Mouse (Mus musculus) frontal cortex, adult (tissue): ENCODE results near the gene Immp2l.

Source experiments
- ATAC-seq: cut with Nextera tagmentation; 2 replicates; pipeline ENCODE4 v1.9.2; 2017; ENCODE audit warnings: mild to moderate bottlenecking, moderate library complexity, mixed read lengths; ENCODE audit not compliant: low TSS enrichment

Immp2l gene

DNA sequence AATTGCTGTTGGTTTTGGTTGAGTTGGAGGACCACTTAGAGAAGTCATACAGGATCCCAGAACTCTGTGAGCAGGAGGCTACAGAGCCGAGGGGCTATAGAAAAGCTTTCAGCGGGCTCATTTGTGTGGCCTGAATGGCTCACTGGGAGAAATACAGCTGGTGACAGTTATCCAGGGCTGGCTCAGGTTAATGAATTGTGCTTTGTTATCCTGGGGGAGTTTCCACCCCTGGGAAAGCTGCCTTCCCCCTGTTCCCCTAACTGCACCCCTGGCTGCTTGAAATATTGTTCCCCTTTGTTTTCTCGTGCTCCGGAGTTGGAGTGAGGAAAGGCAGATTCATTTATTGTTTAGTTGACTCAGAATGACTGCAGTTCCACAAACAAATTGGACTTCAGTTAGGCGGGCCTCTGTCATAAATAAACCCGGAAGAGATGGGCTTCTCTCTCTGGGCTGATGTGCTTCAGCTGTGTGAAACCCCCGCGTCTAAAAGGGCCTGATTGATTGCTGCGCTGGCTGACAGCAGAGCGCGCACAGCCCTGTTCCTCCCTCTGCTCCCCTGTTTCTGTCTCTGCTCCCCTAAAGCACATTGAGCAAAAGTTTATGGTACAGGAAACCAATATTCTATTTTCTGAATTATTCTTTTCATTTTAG is 291.0 kb downstream of the Immp2l start:
- peak; percentile 27; the same call in 1 of the 2 replicates for ATAC-seq

DNA sequence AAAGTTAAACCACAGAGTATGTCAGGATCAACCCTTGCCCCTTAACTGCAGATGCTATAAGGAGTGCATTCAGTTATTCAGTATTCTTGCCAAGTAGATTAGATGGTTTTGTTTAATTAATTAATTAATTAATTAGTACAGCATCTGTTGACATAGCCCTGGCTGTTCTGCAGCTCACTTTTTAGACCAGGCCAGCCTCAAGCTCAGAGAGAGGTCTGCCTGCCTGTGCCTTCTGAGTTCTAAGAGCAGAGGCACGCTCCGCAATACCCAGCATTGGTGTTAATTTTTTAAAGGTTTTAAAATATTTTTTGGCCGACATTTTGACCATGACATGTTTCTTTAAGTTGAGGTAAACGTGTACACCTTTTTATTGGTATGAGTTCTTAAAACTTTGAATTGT is 292.0 kb downstream of the Immp2l start:
- ATAC-seq, result no peak

DNA sequence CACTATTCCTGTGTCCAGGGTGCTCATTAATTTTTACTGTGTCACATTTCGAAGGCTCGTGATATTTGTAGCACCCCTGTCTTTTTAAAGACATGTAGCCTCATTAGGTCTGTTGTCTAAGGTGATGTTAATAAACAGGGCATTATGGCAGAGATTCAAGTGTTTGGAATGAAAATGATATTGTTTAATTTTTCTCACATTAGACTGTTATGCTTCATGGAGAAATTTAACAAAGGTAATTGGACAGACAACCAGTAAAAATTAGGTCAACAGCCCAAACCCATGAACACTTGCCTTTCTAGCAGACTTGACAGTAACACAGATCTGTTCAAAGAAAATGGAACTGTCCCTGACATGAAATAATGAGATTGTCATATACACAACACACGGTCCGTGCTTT is 292.5 kb downstream of the Immp2l start:
- no peak for ATAC-seq

DNA sequence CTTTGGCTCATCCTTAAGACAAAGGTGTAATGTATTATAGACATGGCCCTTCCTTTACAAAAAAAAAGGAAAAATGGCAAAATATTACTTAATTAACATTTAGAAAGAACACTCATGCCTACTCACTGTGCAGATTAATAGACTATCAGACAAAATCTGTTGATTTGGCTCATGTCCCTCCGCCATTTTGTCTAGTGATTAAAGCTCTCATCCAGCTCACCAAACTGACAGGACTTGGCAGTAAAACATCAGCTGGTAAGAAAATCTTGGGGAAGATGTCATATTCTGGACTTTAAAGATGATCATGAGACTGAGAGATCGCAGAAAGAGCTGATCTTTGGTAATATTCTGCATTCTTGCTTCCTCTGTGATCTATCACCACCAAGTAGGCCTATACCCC is 293.5 kb downstream of the Immp2l start:
- ATAC-seq, result no peak

DNA sequence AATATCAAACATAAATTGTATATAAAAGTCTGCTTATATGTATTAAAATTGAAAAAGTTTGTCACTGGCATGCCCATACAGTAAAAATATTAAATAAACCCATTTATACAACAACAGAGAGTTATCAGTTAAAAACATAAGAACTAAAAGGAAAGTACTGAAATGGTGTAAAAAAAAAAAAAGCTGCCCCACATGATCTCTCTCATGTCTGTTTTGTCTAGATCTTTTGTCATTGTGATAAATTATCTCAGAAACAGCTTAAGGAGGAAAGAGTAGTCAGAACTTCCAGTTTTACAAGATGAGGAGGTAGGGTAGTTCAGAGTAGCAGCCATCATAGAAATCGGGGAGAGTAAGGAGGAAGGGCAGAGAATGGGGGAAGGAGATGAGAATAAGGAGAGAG is 298.1 kb downstream of the Immp2l start:
- no peak for ATAC-seq

DNA sequence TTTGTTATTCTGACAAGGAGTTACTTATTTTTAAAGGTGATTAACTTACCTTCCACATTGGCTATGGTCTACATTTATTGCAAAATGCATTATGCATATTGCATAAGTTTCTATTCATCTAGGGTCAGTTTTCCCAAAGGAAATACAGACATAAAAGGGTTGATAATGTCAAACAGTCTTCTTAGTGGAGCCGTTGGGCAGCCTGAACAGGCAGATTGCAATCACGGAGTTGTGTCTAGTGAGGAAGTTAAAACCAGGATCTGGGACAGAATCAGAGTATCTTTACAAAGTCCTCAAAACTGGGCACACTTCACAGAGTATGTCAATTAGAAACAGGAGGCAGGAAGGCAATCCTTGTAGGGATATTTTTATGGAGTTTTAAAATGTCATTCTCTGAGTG is 300.5 kb downstream of the Immp2l start:
- no peak for ATAC-seq

DNA sequence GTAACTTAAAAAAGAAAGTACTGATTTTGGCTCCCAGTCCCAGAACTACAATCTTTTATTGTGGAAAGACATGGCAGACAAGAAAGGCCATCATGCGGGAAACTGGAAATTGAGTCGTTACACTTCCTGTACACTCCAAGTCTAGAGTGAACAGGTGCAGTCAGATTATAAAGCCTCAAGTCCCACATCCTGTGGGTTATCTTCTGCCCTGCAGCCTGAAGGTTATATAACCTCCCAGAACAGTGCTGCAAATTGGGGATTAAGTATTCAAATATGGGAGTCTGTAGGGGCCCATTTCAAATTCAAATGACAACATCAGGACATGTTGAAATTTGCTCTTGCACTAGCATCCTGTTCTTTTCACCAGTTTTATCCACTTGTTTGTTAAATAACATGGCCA is 301.9 kb downstream of the Immp2l start:
- ATAC-seq, result no peak

DNA sequence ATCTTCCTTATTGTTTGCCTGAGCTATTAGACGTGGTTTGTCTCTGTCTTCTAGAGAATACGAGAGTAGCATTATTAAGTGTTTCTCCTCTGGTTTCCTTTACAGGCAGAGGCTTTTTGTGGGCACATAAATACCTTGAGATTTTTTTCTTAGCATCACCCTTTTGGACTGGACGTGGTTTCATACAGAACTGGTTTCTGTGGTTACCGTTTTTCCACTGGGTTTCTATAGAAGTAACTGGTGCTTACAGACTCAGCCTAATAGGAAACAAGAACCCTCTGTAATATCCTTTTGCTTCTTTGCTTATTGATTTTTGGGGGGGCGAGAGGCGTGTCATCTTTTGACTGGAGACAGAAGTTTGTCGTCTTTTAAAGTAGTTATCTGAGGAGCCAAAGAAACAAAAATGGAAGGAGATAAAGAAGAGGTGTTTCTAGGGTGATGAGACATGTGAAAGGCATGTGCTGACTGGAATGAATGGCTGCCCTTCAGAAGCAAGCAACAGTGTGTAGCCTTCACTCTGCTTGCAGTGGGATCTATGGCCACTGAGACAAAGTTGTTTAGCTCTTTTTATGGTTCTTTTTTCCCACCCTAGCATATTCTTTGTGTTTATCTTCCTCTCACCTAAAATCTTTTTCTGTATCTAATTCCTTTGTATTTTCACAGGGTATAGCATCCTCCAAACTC is 307.2 kb downstream of the Immp2l start:
- ATAC-seq, result no peak

DNA sequence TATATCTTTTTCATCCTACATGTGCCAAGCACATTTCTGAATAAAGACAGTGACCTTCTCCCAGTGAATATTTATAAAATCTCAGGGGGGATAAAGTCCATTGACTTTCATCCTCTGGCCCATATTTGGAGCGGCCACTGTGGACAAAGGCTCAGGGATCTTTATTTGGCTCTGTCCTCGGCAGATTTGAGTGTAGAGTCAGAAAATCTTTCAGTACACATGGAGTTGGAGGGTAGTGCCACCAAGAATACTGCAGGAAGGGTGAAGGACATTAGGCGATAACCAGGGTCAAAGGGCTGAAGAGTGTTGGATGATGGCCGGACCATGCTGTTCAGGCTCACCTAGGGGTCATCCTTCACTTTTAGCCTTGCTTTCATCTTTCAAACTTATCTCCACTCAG is 321.7 kb downstream of the Immp2l start:
- no peak for ATAC-seq

DNA sequence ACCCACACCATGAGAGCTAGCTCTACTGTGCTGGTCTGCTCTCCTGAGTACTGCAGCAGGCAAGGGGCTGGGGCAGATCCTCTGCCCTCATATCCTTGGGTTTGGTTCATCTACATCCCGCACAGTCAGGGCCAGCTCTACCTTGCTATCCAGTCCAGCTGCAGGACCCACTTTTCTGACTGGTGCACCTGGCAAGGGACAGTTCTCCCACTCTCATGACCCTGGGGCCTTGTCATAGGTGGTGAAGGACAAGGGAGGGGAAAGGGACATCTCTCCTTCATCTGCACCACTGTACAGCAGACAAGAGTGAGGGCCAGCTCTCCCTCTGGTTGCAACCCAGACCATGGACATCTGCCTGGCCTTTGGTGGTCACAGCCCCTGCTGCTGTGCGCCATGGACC is 323.6 kb downstream of the Immp2l start:
- ATAC-seq, result no peak

DNA sequence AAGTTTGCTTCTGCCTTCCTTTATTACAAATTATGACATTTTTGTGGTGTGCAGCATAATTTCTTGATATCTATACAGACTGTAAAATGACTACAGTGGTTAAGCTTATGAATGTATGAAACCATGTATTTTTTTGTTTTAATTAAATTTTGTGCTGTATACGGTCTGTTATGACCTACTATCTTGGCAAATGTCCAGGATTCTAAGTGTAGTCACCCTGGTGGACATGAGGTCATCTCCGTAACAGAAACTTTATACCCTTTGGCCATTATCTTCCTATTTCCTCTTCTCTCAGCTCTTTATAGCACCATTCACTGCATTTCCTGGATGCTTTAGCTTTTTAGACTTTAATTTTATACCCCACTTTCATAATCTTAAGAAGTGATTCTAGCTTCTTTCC is 325.5 kb downstream of the Immp2l start:
- ATAC-seq, result no peak

DNA sequence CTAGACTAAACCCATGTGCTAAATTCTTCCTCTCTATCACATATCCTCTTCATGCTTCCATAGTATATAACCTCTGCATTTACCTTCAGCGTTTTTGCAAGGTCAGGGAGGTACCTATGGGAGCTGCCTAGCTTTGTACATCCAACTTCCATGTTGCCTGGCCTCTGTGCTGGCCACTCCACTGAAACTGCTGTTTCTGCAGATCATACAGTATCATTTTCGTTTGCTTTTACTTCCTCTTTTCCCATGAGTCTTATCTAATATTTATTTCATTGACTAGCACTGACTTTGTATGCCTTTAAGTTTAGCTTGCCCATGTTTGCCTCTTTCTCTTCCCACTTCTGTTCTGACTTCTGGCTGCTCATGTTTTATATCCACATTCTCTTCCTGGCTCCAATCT is 325.9 kb downstream of the Immp2l start:
- no peak for ATAC-seq

DNA sequence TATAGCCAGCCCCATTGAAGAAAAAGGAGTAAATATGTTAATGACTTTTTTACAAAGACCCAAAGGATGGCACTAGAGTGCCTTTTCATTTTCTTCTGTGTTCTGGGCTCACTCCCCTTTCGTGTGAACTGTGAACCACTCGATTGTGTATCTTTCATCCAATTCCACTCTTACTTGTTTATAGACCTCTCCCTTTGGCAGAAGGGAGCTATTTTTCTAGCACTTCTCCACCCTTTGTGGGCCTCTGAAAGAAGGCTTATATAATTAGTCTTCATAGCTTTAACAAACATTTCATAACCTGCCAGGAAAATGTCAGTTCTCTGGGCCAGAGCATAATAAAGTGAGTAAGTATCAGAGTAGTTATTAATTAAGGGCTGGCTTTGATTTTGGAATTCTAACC is 327.4 kb downstream of the Immp2l start:
- ATAC-seq, result no peak

DNA sequence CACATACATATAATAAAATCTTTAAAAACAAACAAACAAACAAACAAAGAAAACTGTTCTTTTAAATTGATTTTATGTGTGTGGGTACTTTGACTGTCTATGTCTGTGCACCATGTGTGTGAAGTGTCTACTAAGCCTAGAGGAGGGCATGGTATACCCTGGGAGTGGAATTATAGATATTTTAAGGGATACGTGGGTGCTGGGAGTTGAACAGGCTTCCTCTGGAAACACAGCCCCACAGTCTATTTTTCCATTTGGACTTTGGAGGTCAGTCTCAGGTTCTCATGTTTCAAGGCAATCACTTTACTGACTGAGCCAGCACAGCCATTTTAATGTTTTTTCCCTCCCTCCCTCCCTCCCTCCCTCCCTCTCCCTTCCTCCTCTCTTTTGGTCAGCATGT is 331.0 kb downstream of the Immp2l start:
- ATAC-seq, result no peak

DNA sequence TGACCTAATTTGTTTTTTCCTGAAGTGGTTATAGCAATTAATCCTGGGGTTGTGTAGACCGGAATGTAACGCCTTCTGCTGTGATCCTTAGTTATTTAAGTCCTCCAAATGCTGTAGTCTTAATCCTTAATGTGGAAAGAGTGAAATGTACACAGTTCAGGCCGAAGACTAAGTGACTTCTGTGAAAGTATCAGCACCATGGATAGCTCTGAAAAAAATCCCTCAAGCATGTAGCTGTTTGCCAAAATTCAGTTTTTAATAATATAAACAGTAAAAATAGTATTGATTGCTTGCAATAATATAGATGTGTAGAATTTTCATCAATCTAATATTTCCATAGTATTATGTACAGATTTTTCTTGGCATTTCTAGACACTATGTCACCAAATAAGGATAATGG is 332.1 kb downstream of the Immp2l start:
- no peak for ATAC-seq

DNA sequence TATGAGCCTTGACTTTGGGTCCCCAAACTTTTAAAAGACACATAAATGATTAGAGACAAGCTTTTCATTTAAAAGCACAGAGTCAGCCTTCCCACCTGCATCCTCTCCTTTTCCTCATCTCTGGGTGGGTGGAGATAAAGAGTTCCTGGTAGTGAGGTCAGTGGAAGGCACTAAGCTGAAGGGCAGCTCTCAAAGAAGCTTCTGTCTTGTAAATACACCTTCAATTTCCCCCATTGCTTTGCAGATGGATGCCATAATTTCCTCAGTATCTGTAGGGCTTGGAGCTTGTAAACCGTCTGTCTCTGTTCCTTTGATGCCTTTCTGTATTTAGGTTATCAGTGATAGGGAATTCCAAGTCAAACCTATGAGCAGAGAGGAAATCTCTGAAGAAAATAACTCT is 362.8 kb downstream of the Immp2l start:
- no peak for ATAC-seq

DNA sequence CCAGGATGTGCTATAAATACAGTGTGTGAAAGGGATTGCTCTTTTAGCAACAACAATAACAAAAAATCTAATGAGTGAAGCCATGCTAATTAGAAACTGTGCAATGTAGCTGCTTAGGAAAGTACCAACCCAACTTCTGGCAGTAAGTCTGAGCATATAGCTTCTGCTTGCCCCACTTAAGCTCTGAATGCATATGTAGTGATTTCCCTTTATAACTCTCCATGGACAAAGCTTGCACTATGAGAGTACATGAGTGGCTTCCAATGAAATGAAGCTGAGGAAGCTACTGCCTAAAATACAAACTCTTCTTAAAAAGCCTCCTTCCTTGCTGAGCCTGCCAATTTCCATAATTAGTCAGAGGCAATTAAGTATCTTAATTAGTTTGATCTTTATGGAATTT is 370.3 kb downstream of the Immp2l start:
- ATAC-seq, result peak; percentile 99

DNA sequence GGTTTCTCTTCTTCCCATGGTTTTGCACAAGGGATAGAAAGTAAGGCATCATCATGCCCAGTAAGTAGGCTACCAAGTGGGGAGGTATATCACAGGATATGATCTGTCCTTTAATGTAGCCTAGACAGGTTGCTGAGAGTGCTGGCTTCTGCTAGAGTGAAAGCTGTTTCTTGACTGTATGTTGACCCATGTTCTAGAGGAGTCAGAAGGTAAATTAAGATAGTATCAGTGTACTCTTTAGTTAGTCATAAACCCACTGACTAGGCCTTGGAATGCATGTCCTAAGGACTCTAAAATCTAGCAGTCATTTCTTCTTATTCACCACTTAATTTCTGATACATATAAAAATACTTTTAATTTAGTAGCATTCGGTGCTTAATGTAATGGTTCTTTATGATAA is 377.2 kb downstream of the Immp2l start:
- ATAC-seq, result no peak

DNA sequence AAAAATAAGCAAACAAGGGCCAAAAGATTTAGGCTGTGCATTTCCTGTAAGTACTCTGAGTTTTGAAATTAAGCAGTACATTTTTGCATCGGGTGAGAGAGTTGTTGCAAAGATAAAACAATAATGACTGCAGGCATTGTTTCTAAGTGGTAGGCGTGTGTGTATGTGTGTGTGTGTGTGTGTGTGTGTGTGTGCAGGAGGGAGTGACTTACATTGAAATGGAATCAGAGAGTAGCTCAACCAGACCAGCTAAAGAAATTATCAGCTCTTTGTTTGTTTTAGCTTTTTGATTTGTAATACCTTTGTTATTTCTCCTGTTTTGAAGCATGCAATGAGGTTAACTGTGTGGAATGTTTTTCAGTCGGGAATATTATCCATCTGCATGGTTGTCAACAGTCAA is 378.0 kb downstream of the Immp2l start:
- ATAC-seq, result no peak

DNA sequence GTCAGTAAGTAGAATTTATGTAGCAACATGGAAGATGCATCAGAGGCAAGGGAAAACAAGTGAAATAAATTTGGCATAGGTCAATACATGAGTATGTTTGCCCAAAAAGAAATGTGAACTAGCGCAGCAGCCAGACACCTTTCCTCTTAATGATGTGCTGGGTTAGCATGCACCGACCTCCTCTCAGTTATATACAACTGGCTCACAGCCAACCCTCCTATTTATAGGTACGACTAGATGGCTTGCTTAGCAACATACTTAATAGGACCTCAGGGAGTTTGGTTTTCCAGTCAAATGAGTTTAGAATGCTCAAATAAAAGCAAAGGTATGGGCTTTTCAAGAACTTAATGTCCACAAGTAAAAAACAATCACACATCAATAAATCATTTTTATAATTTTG is 385.5 kb downstream of the Immp2l start:
- no peak for ATAC-seq

DNA sequence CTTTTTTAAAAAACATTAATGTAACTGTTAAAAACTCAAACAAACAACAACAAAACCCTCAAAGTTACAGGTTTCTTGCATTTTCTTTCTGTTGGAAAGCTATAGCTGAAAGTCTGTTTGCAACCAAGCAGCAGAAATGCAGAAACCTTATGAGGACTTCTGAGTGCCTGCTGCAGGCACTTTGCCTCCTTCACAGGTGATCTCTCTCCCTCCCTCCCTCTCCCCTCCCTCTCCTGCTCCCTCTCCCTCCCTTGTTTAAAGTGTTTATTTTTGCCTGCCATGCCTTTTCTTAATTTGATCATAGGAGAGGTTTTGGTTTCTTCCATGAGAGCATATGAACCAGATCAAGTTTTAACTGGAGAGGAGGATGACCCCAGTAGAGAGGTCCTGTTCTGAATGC is 392.7 kb downstream of the Immp2l start:
- no peak for ATAC-seq

DNA sequence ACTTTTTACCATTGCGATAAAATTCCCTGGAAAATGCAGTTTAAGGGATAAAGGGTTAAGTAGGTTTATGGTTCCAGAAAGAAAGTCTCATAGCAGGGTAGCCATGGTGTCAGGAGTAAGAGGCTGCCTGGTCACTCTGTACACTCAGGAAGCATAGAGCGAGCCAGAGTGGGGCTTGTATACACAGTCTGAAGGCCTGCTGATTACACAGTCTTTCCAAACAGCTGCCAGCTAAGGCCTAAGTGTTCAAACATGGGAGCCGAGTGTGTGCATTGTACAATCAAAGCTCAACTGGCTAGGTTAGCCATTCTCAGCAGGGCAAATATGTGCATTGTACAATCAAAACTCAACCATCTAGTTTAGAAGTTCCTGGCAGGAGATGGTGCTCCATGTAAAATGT is 393.2 kb downstream of the Immp2l start:
- no peak for ATAC-seq

DNA sequence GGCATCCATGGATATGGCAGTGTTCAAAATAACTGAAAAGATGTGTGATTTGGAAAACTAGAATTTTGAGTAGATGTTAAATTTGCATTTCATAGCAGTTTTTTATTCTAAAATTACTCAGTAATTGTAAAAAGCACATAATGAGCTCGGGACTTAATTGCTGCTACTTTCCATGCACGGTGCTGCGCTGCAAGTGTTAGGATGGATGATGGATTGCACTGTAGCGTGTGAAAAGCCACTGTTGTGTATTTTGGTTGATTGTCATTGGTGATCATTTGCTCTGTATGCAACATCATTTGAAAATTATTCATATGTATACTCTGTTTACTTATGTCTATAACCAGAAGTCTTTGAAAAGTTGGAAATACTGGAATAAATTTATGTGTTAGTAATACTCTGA is 394.1 kb downstream of the Immp2l start:
- no peak for ATAC-seq

DNA sequence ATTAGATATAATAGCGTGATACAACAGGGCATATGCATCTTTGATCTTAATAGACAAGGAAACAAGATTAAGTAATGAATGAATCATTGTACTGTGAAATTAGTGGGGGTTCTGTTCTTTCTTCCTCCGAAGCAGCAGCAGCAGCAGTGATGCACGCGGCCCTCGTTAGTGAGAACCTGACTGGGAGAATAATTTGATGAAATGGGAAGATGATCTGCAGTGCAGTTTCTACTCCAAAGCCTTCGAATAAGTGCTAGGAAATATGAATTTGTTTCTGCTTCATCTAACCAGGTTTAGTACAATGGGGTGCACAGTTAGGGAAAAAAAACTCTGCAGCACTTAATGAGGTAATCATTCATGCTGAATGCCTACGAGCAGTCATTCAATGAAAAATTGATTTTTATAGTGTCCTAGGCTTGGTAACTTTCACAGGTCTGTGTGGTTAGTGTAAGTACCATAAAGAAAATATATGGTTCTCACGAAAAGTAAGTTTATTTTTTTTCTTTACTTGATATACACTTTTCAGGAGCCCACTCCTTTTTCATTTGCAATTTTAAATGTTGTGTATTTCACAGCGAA is 401.3 kb downstream of the Immp2l start:
- ATAC-seq, result no peak
